Mouse (Mus musculus): Measurements from ENCODE around the gene Slc36a2.
"Not testable (repeated sequence)": the region's sequence is repeated elsewhere in the genome, so short reads cannot be mapped to it uniquely, and the experiment has no call there.

Slc36a2 gene

DNA sequence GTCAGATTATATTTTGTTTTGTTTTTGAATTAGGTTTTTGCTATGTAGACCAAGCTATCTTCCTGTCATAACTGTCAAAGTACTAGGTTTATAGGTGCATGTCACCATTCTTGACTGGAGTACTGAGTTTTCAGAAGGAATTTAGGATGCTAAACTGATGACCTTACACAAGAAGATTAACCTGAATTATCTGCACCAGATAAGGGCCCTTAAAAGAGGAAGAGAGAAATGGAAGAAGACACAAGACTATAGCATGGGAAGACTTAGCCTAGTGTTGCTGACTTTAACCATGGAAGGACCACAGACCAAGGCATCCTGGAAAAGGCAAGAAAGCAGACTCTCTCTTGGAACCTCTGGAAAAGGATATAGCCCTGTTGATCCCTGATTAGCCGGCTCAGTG lies 51.7 kb downstream of the Slc36a2 start:
- no peak for DNase-seq (ENCODE audit: low spot score)

DNA sequence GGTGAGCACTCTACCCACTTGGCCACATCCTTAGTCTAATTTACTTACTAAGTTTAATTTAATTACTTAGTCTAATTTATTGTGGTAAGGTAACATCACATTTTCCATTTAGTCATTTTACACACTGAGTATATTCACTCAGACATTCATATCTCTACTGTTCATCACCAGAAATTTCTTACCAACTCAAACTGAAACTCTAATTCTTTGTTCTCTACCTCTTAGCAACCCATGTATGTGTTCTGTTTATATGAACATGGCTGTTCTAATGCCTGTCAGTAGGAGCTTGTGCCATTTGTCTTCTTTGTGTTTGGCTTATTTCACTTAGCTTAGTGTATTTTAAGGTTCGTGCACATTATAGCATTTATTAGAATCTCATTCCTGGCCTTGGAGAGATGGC lies 52.9 kb downstream of the Slc36a2 start:
- DNase-seq (ENCODE audit: low spot score), result no peak

DNA sequence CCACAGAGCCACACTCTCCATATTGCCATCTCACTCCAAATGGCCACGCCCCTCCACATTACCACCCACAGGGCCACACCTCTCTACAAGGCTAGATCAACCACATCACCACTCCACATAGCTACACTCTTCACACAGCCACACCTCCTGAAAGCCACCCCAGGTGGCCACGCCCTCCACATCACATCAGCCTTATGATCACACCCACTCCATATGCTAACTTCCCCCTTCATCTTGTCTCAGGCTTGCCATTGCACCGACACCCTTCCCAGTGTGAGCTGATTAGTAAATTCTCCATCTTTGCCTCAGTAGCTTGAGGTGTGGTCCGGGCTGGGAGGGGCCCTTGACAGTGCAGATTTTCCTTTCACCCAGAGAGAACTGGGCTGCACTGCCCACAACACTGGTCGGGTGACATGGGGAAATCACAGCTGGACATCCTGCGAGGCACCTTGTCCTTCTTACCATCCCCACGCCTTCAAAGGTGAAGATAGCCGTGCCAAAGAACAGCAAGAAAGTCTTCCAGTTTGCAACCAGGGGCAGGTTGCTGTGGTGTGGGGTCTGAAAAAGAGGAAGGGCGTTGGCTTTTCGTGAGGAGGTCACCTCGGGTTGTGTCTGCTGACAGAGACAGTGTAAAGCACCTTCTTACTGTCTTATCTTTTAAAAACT lies 53.7 kb downstream of the Slc36a2 start:
- DNase-seq (ENCODE audit: low spot score), result no peak

DNA sequence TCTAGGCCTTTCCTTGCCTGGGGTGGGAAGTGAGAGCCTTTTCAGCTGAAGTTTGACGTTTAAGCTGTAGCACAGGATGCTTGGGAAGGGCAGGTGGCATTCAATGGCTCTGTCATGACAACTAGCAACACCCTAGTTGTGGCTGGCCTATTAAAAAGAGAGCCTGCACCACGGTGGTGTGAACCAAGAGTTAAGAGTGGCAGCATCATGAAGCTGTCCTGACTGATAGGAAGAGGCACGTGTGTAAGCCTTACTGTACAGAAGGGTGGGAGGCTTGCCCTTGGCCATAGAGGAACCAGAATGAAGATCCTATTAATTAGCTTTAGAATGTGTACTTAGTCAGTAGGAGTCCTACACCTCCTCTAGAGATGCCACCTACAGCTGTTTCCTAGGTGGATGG lies 56.5 kb downstream of the Slc36a2 start:
- DNase-seq (ENCODE audit: low spot score), result no peak

DNA sequence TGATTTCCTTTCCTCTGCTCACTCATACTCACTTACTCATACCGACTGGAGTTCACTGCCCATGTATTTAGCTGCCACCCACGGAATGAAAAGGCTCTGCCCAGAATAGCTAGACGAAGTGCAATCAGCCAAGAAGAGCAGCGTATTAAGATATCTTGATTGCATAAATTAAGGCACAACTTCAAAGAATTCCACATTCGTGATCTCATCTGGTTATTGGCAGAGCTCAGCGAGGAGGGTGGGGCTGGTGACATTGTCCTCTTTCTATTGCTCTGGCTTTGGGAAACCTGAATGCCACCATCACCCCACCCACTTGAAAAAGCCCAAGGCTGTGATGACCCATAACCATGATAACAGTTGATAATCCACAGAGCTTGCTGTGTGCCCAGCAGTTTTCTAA lies 56.9 kb downstream of the Slc36a2 start:
- no peak for DNase-seq (ENCODE audit: low spot score)

DNA sequence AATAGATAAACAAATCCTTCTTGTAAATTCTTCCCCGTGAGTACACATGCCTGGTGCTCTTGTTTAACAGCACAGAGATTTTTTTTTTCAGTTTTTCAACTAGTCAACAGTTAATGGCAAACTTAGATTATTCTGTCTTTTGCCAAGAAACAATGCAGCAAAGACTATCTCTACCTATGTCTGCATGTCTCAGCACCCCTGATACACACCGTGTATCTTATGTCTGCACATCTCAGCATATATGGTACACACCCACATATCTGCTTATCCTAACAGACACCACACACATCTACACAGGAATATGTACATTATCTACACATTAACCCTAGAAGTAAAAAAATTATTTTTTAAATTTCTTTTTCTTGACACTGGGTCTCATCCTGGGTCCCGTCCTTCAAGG lies 58.2 kb downstream of the Slc36a2 start:
- DNase-seq (ENCODE audit: low spot score), result no peak

- DNase-seq (ENCODE audit: low spot score), result no peak
Observed at GRCm38 (mm10) chr11:55121430-55121829, 63.4 kb downstream of the Slc36a2 start.

GRCm38 (mm10) chr11:55120821-55121271 lies 64.0 kb downstream of the Slc36a2 start:
- no peak for DNase-seq (ENCODE audit: low spot score)

DNA sequence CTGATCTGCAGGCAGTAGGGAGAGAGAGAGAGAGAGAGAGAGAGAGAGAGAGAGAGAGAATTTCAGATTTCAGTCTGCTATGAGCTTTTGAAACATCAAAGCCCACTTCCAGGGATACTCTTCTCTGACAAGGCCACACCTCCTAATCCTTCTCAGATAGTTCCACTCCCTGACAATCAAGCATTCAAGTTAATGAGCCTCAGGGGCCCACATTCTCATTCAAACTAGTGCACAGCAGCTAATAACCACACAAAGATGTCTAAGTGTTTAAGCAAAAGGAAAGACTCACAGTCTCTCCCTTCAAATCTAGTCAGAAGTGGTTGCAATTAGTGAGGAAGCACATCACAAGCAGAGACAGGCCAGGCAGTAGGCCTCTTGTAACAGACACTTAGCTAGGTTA lies 64.6 kb downstream of the Slc36a2 start:
- no peak for DNase-seq (ENCODE audit: low spot score)

DNA sequence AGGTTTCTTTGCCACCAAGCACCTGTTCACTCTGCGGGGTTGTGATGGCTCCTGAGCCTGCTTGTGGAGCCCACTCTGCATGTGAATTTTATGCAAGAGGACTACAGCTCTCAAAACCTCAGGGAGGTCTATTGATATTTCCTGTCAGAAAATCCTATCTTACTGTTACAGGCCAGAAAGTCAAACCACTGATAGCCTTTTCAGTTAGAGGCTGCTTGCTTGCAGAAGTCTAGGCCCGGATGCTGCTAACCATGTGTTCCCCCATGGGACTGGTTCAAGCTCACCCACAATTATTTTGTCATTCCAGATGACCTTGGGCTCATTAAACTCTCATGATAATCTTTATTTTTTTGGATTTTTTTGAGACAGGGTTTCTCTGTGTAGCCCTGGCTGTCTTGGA lies 67.8 kb downstream of the Slc36a2 start:
- DNase-seq (ENCODE audit: low spot score), result no peak

DNA sequence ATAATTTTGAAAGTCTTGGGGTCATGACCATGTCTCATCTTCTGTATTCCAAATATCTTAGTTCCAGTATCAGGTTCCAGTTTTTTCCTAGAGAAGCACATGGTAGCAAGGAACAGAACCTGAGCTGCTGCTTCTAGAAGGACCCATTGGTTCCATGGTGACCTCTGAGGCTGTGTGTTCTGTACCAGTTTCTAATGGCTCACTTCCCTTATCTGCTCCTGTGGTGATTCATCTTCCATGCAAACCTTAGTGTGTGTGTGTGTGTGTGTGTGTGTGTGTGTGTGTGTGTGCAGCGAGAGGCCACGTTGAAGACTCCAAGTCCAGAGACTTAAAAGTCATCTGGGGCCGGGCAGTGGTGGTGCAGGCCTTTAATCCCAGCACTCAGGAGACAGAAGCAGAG lies 68.9 kb downstream of the Slc36a2 start:
- DNase-seq (ENCODE audit: low spot score), result no peak

- no peak for DNase-seq (ENCODE audit: low spot score)
Observed at GRCm38 (mm10) chr11:55114291-55114690, 70.6 kb downstream of the Slc36a2 start.

DNA sequence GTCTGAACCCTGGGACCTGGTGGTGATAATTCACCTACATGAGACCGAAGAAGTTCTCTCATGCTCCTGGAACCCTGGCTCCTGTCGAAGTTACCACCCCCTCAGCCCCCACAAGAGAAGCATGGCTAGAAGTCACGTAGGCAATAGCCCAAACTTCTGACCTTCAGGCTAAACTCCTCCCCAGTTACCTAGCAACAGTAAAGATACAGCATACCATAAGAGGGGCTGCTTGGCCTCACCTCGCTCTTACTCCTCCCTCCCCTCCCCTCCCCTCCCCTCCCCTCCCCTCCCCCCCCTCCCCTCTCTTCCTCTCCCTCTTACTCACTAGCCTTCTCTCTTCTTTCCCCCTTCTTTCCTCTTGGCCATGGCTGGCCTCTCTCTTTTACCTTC lies 71.0 kb downstream of the Slc36a2 start:
- DNase-seq (ENCODE audit: low spot score), result not testable (repeated sequence)

DNA sequence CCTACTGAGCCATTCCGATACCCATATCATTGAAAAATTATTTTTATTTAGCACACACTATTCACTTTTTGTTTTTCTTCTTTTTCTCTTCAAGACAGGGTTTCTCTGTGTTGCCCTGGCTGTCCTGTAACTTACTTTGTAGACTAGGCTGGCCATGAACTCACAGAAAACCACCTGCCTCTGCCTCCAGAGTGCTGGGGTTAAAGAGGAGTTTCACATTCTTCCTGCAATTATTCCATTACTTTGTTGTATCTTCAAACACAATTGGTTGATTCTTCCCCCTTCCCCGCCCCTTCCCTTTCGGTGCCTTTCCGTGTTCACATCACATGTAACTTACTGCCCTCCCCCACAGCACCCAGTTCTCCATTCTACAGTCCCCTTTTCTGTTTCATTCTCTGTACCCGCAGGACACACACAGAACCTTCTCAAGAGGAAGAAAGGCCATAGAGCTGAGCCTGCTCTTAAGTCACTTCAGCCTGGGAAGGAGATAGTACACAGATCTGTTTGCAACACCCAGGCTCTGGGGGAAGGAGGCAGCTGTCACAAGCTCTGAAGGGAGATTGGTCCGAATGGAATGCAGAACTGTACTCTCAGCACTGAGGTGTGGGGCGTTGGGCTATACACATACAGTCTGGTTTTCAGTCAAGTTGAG lies 71.5 kb downstream of the Slc36a2 start:
- peak; percentile 61 for DNase-seq (ENCODE audit: low spot score)

GRCm38 (mm10) chr11:55110566-55111169 lies 74.2 kb downstream of the Slc36a2 start:
- DNase-seq (ENCODE audit: low spot score), result peak; percentile 52

GRCm38 (mm10) chr11:55109521-55110300 lies 75.2 kb downstream of the Slc36a2 start:
- DNase-seq (ENCODE audit: low spot score), result no peak
